Mouse (Mus musculus) kidney, postnatal 0 days (tissue): ENCODE data around the gene Olfr374. TPM values are rescaled to one million over a fixed set of nuclear protein-coding genes. Genes with fewer than 3 reads are reported as not detected.
"Not testable (repeated sequence)": the region's sequence is repeated elsewhere in the genome, so short reads cannot be mapped to it uniquely, and the experiment has no call there.

Experiments used
- ATAC-seq: fragments of 200-750 bp; cut with Nextera tagmentation; replicated peaks from 2 replicates; pipeline ENCODE4 v1.8.0; 2017; ENCODE audit warnings: low read depth, moderate number of reproducible peaks, moderate TSS enrichment, moderate library complexity; ENCODE audit not compliant: low FRiP score
- DNase-seq: peaks from one replicate; pipeline ENCODE4 v3.0.0-alpha.2; 2016; ENCODE audit warnings: low spot score
- H3K27ac ChIP-seq: fragments of 300-500 bp; sonication (generic); 2 replicates; pipeline ENCODE4 v1.5.1; 2014; ENCODE audit warnings: mild to moderate bottlenecking
- H3K27me3 ChIP-seq: fragments of 300-500 bp; sonication (generic); 2 replicates; pipeline ENCODE4 v1.6.1; 2014; ENCODE audit warnings: low read length, mixed read lengths; ENCODE audit not compliant: insufficient read depth
- H3K36me3 ChIP-seq: fragments of 300-500 bp; sonication (generic); 2 replicates; pipeline ENCODE4 v1.6.1; 2014; ENCODE audit warnings: low read length, mixed read lengths; ENCODE audit not compliant: insufficient read depth
- H3K4me1 ChIP-seq: fragments of 300-500 bp; sonication (generic); replicated peaks from 2 replicates; pipeline ENCODE4 v1.6.1; 2014; ENCODE audit warnings: antibody characterized with exemption, low read length, mixed read lengths; ENCODE audit not compliant: insufficient read depth
- H3K4me2 ChIP-seq: fragments of 300-500 bp; sonication (generic); 2 replicates; pipeline ENCODE4 v1.6.1; 2014; ENCODE audit warnings: mild to moderate bottlenecking, low read length, moderate library complexity, mixed read lengths
- H3K4me3 ChIP-seq: fragments of 300-500 bp; sonication (generic); replicated peaks from 2 replicates; pipeline ENCODE4 v1.5.1; 2014; ENCODE audit warnings: low read depth, low read length
- H3K9ac ChIP-seq: fragments of 300-500 bp; sonication (generic); 2 replicates; pipeline ENCODE4 v1.6.1; 2014; ENCODE audit warnings: low read depth, low read length
- H3K9me3 ChIP-seq: fragments of 300-500 bp; sonication (generic); replicated peaks from 2 replicates; pipeline ENCODE4 v1.6.1; 2016; ENCODE audit warnings: low read length, inconsistent platforms, mixed read lengths
- CTCF ChIP-seq: IDR thresholded peaks from 2 replicates; pipeline ENCODE4 v1.5.1; 2016; ENCODE audit warnings: antibody characterized with exemption, low read depth, mild to moderate bottlenecking, moderate library complexity
- WGBS: fragments of 180-500 bp; shearing (Covaris S2); extraction: QIAGEN DNeasy Blood & Tissue Kit; methylation state at CpG from one replicate; pipeline ENCODE4 v1.1.7; 2014; 5-methylcytosine and 5-hydroxymethylcytosine counted together
- polyA plus RNA-seq: library from polyadenylated mRNA; unstranded; fragments of >200 nt; fragmentation: Nextera tagmentation; extraction: Ambion mirVana; gene quantifications from 2 replicates; pipeline ENCODE4 v1.2.1, GENCODE M21; 2015

The Olfr374 gene
- polyA plus RNA-seq: not detected in 2 replicates

DNA sequence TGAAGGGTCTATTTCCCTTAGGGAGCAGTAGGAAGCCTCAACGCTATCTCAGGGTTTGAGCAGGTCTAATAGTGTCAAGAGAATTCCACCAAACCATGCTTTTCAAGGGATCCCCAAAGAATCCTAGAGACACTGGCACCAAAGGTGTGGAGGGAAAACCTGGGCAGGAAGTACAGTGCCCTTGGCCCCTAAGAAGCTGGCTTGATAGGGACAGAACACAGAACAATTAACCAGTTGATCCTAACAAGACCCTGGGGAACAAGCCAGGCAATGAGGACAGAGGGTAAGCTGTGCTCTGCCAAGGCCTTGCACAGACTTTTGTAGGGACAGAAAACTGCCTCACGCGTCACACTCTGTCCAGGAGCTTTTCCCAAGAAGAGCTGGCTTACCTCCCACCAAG, at the start of gene Olfr374:
Olfr374 (plus strand) TSS at position 301 of the 400 bp plus-strand sequence.
- Histone ChIP-seq H3K9ac (no peak within 1 kb of the TSS), H3K4me3 (no peak within 1 kb of the TSS), H3K27me3 (no peaks in the 10 kb centered on the region), H3K9me3 (no peaks in the 10 kb centered on the region), H3K36me3 (no peaks in the 10 kb centered on the region), H3K4me2 (no peak within 1 kb of the TSS), H3K4me1 (no peaks in the 10 kb centered on the region), H3K27ac (no peak within 1 kb of the TSS)
- DNase-seq: no peak
- no peak for TF ChIP-seq CTCF
- ATAC-seq: no peak
- WGBS: 87% methylated on average over 3 of the region's 3 CpGs

DNA sequence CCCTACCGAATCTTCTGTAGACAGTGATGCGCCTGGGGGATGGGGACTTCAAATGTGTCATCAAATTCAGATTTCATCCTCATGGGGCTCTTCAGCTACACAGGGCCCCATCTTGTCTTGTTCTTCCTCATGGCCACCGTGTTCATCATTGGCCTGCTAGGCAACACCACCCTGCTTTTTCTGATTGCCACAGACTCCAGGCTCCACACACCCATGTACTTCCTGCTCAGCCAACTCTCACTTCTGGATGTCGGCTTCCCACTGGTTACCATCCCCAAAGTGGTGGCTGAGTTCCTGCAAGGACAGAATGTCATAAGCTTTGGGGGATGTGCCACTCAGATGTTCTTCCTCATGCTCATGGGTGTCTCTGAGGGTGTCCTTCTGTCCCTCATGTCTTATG, 49.2 kb upstream of the Olfr374 start:
- H3K36me3 ChIP-seq, H3K27me3 ChIP-seq, H3K4me1 ChIP-seq, H3K4me2 ChIP-seq, H3K4me3 ChIP-seq, DNase-seq, H3K27ac ChIP-seq, H3K9me3 ChIP-seq, H3K9ac ChIP-seq, ATAC-seq: not testable (repeated sequence)
- 87% methylated on average over 3 of the region's 4 CpGs for WGBS

DNA sequence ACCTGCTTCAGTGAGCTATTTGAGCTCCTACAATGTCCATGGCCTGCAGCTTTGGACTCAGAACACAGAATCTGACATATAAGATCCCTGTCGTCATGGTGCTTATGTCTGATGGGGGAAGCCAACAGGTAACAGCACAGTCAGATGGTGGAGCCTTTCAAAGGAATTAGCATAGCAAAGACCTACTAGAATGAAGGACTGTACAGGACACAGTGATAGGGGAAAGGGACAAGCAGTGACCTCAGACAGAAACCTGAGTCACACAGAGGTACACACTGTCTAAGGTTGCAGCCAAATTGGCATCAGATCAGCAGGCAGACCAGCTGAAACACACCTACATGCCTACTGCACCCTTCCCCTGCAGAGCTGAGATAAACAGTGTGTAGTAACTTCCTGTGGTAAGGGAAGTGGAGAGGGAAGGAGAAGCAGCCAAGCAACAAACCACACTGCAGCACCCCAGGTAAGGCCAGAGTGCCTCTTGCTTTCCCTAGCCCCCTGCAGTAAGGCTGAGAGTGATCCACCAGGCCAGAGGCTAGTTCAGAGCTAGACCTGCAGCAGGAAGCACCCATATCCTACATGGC, 39.9 kb upstream of the Olfr374 start:
- not testable (repeated sequence) for DNase-seq, ATAC-seq, H3K4me3 ChIP-seq, H3K27me3 ChIP-seq, H3K4me1 ChIP-seq, H3K9me3 ChIP-seq, H3K36me3 ChIP-seq, H3K27ac ChIP-seq, H3K9ac ChIP-seq, H3K4me2 ChIP-seq
- 80% methylated on average over 1 of the region's 1 CpGs for WGBS

DNA sequence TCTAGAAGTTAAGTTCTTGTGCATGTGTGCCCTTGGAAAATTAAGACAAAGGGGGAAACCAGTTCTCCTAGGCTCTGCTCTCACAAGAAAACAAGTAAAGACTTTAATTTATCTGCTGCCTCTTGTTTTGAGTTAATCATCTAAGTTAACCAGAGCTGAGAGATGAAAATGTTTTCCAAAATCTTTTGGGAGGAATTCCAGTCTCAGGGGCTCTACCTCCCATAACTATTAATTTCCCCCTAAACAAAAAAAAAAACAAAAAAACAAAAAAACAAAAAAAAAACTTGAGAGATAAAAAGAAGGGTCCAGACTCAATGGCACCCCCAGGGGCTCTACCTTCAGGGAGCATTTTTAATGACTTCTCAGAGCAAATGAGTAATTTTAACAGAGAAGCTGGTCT, 24.0 kb upstream of the Olfr374 start, which contains the start of gene Olfr373:
Olfr373 (plus strand) TSS at position 301 of the 400 bp plus-strand sequence.
- H3K27ac ChIP-seq, DNase-seq, H3K9ac ChIP-seq, ATAC-seq, H3K36me3 ChIP-seq, H3K27me3 ChIP-seq, H3K4me2 ChIP-seq, H3K4me3 ChIP-seq, H3K9me3 ChIP-seq, H3K4me1 ChIP-seq: not testable (repeated sequence)

DNA sequence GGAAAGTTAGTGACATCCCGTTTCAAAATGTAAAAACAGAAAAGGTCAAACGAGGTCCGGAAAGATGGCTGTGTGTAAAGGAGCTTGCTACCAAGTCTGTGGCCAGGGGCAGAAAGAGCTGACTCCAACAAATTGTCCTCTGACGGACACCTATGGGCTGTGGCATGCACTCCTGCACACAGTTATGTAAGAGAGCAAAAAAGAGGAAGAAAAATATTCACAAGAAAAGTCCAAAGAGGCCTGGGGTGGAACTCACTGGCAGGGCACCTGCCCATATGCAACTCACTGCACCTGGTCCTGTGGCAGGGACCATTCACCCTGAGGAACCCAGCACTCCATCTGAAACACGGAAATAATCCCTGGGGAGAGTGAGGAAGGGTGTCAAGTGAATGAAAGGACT, 22.1 kb upstream of the Olfr374 start:
- WGBS: 69% methylated on average over 5 of the region's 5 CpGs
- no peak for TF ChIP-seq CTCF
- DNase-seq (no peak), ATAC-seq (no peak)
- H3K4me3 ChIP-seq: no peak overlapping the region
- no peak overlapping the region for H3K27ac ChIP-seq
- no peaks in the 10 kb centered on the region for H3K4me1 ChIP-seq
- no peak overlapping the region for H3K4me2 ChIP-seq
- H3K9me3 ChIP-seq: no peaks in the 10 kb centered on the region
- no peaks in the 10 kb centered on the region for H3K27me3 ChIP-seq
- no peaks in the 10 kb centered on the region for H3K36me3 ChIP-seq
- no peak overlapping the region for H3K9ac ChIP-seq

DNA sequence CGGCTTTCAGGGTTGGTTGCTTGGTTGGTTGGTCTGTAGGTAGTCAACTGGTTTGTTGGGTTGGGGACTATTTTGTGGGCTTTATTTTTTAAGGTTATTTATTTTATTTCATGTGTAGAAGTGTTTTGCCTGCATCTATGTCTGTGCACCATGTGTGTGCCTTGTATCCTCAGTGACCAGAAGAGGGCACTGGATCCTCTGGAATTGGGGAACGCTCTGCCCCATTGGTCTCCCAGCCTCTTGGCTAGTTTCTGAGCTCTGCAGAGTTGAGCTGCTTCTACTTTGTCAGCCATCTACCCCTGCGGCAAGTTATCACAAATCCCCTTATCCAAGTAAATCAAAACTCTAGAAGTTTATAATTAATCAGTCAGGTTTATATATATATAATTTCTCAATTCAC, 19.2 kb upstream of the Olfr374 start:
- H3K9me3 ChIP-seq, H3K36me3 ChIP-seq, ATAC-seq, H3K27ac ChIP-seq, H3K4me1 ChIP-seq, H3K4me2 ChIP-seq, DNase-seq, H3K9ac ChIP-seq, H3K27me3 ChIP-seq, H3K4me3 ChIP-seq: not testable (repeated sequence)
- 81% methylated on average over 3 of the region's 3 CpGs for WGBS
- TF ChIP-seq CTCF: peak; percentile 23; the same call in 1 of the 2 replicates

DNA sequence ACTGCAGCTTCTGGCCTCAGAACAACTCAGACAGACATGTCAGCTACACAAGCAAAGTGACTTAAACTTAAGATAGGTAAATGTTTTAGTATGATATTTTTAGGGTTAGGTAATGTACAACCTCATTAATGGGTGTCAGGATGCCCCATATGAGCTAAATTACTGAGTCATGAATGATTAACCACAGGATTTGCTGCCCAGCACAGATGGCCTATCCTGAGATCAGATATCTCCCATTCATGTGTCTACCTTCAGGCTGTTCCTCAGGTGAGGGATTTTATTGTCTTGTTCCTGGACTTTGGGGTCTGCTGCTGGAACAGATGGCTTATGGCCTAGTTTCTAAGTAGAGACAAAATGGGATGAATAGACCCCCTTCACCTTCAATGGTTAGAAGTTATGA, 10.1 kb upstream of the Olfr374 start:
- H3K27ac ChIP-seq, ATAC-seq, H3K4me3 ChIP-seq, H3K36me3 ChIP-seq, DNase-seq, H3K9me3 ChIP-seq, H3K4me1 ChIP-seq, H3K4me2 ChIP-seq, H3K9ac ChIP-seq, H3K27me3 ChIP-seq: not testable (repeated sequence)

DNA sequence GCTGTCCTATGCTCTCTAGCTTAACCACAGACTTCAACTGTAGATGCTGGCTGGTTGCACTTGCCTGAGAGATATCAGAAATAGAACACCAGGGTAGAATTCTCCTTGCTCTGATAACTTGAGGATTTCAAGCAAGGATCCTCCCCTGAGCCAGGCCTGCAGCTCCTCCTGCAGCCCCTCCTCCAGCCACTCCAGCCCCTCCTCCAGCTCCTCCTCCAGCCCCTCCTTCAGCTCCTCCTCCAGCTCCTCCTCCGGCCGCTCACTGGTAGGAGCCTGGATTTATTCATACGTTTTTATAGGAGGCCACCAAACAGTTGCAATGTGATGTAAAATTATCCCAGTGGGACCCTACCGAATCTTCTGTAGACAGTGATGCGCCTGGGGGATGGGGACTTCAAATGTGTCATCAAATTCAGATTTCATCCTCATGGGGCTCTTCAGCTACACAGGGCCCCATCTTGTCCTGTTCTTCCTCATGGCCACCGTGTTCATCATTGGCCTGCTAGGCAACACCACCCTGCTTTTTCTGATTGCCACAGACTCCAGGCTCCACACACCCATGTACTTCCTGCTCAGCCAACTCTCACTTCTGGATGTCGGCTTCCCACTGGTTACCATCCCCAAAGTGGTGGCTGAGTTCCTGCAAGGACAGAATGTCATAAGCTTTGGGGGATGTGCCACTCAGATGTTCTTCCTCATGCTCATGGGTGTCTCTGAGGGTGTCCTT, 7.3 kb upstream of the Olfr374 start:
- ATAC-seq, H3K9ac ChIP-seq, H3K4me3 ChIP-seq, H3K4me1 ChIP-seq, H3K27ac ChIP-seq, H3K4me2 ChIP-seq, H3K36me3 ChIP-seq, H3K27me3 ChIP-seq, H3K9me3 ChIP-seq: not testable (repeated sequence)
- 57% methylated on average over 6 of the region's 7 CpGs for WGBS
- DNase-seq: peak; percentile 24
